Mouse (Mus musculus) midbrain, embryonic 16.5 days (tissue): Measurements from ENCODE around the gene Fnip1. TPM values are rescaled to one million over a fixed set of nuclear protein-coding genes. Genes with fewer than 3 reads are reported as not detected.

Source experiments
- ATAC-seq: fragments of 200-750 bp; cut with Nextera tagmentation; 2 replicates; pipeline ENCODE4 v1.8.0; 2017; ENCODE audit warnings: moderate TSS enrichment
- H3K27ac ChIP-seq: fragments of 300-500 bp; sonication (generic); 2 replicates; pipeline ENCODE4 v1.5.1; 2014; ENCODE audit warnings: mild to moderate bottlenecking, low read length, mixed read lengths
- H3K27me3 ChIP-seq: fragments of 300-500 bp; sonication (generic); 2 replicates; pipeline ENCODE4 v1.6.1; 2014; ENCODE audit warnings: low read depth, low read length, mixed read lengths; ENCODE audit not compliant: control insufficient read depth, insufficient read depth
- H3K36me3 ChIP-seq: fragments of 300-500 bp; sonication (generic); 2 replicates; pipeline ENCODE4 v1.6.1; 2014; ENCODE audit warnings: mild to moderate bottlenecking, low read length, moderate library complexity, mixed read lengths; ENCODE audit not compliant: control insufficient read depth, insufficient read depth
- H3K4me1 ChIP-seq: fragments of 300-500 bp; sonication (generic); 2 replicates; pipeline ENCODE4 v1.6.1; 2014; ENCODE audit warnings: mild to moderate bottlenecking, low read length, mixed read lengths; ENCODE audit not compliant: control insufficient read depth, insufficient read depth
- H3K4me2 ChIP-seq: fragments of 300-500 bp; sonication (generic); 2 replicates; pipeline ENCODE4 v1.6.1; 2014; ENCODE audit warnings: mild to moderate bottlenecking, low read length, mixed read lengths
- H3K4me3 ChIP-seq: fragments of 300-500 bp; sonication (generic); 2 replicates; pipeline ENCODE4 v1.5.1; 2014; ENCODE audit warnings: low read depth, mild to moderate bottlenecking, low read length, moderate library complexity, mixed read lengths
- H3K9ac ChIP-seq: fragments of 300-500 bp; sonication (generic); 2 replicates; pipeline ENCODE4 v1.6.1; 2014; ENCODE audit warnings: low read depth, low read length, mixed read lengths
- H3K9me3 ChIP-seq: fragments of 300-500 bp; sonication (generic); replicated peaks from 2 replicates; pipeline ENCODE4 v1.6.1; 2014; ENCODE audit warnings: mild to moderate bottlenecking, low read length, mixed read lengths; ENCODE audit not compliant: control insufficient read depth, poor library complexity, severe bottlenecking
- WGBS: fragments of 180-500 bp; shearing (Covaris S2); extraction: QIAGEN DNeasy Blood & Tissue Kit; methylation state at CpG from one replicate; pipeline ENCODE4 v1.1.7; 2014; 5-methylcytosine and 5-hydroxymethylcytosine counted together
- polyA plus RNA-seq: library from polyadenylated mRNA; unstranded; fragments of >200 nt; fragmentation: Nextera tagmentation; extraction: Ambion mirVana; gene quantifications from 2 replicates; pipeline ENCODE4 v1.2.1, GENCODE M21; 2015

The Fnip1 gene
- polyA plus RNA-seq, 1 experiment from 2014 or later = 12.3 TPM

GRCm38 (mm10) chr11:54542414-54542813 lies 104.4 kb downstream of the Fnip1 start:
- Histone ChIP-seq H3K9me3 (no peaks in the 10 kb centered on the region), H3K9ac (no peak overlapping the region), H3K27me3 (no peaks in the 10 kb centered on the region), H3K36me3 (no peaks in the 10 kb centered on the region), H3K4me1 (no peaks in the 10 kb centered on the region), H3K27ac (no peak overlapping the region), H3K4me3 (no peak overlapping the region), H3K4me2 (no peak overlapping the region)
- no peak for ATAC-seq

DNA sequence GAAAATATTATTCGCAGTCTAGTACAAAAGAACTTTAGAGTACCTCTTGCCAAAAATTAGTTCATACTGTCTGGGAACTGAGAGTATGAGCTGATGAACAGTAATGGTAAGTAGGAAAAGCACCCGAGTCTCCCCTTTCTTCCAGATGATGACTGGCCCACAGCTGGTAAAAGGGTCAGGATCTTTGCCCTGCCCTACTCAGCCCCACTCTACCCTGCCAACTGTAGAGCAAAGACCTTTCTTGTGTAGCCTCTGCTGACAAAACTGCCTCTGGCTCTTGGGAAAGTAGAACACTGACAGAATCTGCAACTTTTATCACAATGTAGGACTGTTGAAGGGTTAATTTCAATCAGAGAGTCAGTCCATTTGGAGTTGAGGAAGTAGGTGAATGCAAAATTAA lies 117.0 kb downstream of the Fnip1 start:
- Histone ChIP-seq H3K36me3 (no peaks in the 10 kb centered on the region), H3K4me3 (no peak overlapping the region), H3K4me1 (peaks cover 2% of the 10 kb centered on the region; the same call in 1 of the 2 replicates), H3K4me2 (no peak overlapping the region), H3K9ac (no peak overlapping the region), H3K9me3 (no peaks in the 10 kb centered on the region), H3K27me3 (no peaks in the 10 kb centered on the region), H3K27ac (no peak overlapping the region)
- 96% methylated on average over 2 of the region's 2 CpGs for WGBS
- ATAC-seq = no peak

GRCm38 (mm10) chr11:54562761-54563160 lies 124.8 kb downstream of the Fnip1 start:
- Histone ChIP-seq H3K4me1 (no peaks in the 10 kb centered on the region), H3K36me3 (no peaks in the 10 kb centered on the region), H3K9ac (no peak overlapping the region), H3K4me3 (no peak overlapping the region), H3K27ac (no peak overlapping the region), H3K9me3 (no peaks in the 10 kb centered on the region), H3K27me3 (no peaks in the 10 kb centered on the region), H3K4me2 (no peak overlapping the region)
- no peak for ATAC-seq
- WGBS = 91% methylated on average over 5 of the region's 5 CpGs

Other genes with a start within 250 kb of the Fnip1 start
- not detected in 2 replicates for gene Csf2, start 188.5 kb upstream of the Fnip1 start, polyA plus RNA-seq
- not detected in 2 replicates for gene Il3, start 170.9 kb upstream of the Fnip1 start, polyA plus RNA-seq
- 46.2 and 47.0 TPM in 2 replicates for gene Acsl6, start 134.4 kb upstream of the Fnip1 start, polyA plus RNA-seq
- gene Meikin, start 67.5 kb upstream of the Fnip1 start, polyA plus RNA-seq = not detected in 2 replicates
- 40.2 and 44.3 TPM in 2 replicates for gene Rapgef6, start 84.6 kb downstream of the Fnip1 start, polyA plus RNA-seq